ENCODE assay signal across 9 mouse cellular contexts in genomic region chr3:20822226-20822625, GRCm38 (mm10).
DNase-seq lines count a peak whose midpoint lies in the region; ATAC-seq lines count a peak whose summit lies in the region.
"Had no signal": no experiment of that assay in that cellular context is flagged by ENCODE, and none has a peak within 500 bp of the region (broad histone marks: within the 10 kb centered on the region; RNA-seq: fewer than 3 reads in every experiment).

No protein-coding gene starts in this region.

- DNase-seq in heart, adult 8-10 months (ENCODE audit: low spot score), result peak; percentile 45
- no peak for DNase-seq in heart, postnatal 25 days (ENCODE audit: low spot score)
- DNase-seq in cerebellum, adult 11-12 months, result peak; percentile 87
- DNase-seq in frontal cortex, postnatal 25 days (ENCODE audit: low spot score in 2 of 2), result peak; percentile 10 to 25
- peak; percentile 31 to 45 for DNase-seq in left cerebral cortex, postnatal 14 days (ENCODE audit: low spot score in 2 of 2)
- DNase-seq in retina, embryonic 14.5 days (ENCODE audit: low spot score), result no peak
- DNase-seq in thymus, adult 18-20 months, result no peak
- DNase-seq: kidney, adult 18-20 months had no signal

- intact Hi-C loops in heart, postnatal 25 days (cut with DNase I), result no loop called here
- intact Hi-C loops in left cerebral cortex, postnatal 14 days (cut with DNase I), result no loop called here

- no peak for ATAC-seq in activated CD4-positive, CD25-positive, alpha-beta regulatory T cell, adult 4 months

Comparison
In these comparisons a context has a peak if more than half of its experiments do, and no peak if none do; other contexts are left out.
1. DNase-seq: peak in heart, adult 8-10 months (single experiment), cerebellum, adult 11-12 months (single experiment), frontal cortex, postnatal 25 days (2 of 2) and left cerebral cortex, postnatal 14 days (2 of 2); none in heart, postnatal 25 days (single experiment), retina, embryonic 14.5 days (single experiment) and thymus, adult 18-20 months (0 of 2).